Mouse (Mus musculus): ENCODE measurements around the gene Igf1. TPM values are rescaled to one million over a fixed set of nuclear protein-coding genes. Genes with fewer than 3 reads are reported as not detected.
A peak's percentile ranks its signal among the peaks of the same experiment; 100 is the strongest.

The Igf1 gene
- polyA plus RNA-seq, 1 experiment from 2014 or later: 10.4 TPM

GRCm38 (mm10) chr10:87832101-87832500 is 26.0 kb upstream of the Igf1 start:
- Histone ChIP-seq H3K9me3 (ENCODE audit: control insufficient read depth, low read length) (no peaks in the 10 kb centered on the region), H3K4me1 (ENCODE audit: control insufficient read depth, insufficient read depth, low read length) (no peaks in the 10 kb centered on the region), H3K27me3 (ENCODE audit: control insufficient read depth, insufficient read depth, low read length) (no peaks in the 10 kb centered on the region), H3K4me2 (ENCODE audit: low read length) (no peak overlapping the region), H3K4me3 (replicated peaks; ENCODE audit: low read depth, low read length) (no peak overlapping the region), H3K9ac (replicated peaks; ENCODE audit: low read length) (no peak overlapping the region), H3K36me3 (ENCODE audit: control insufficient read depth, insufficient read depth, low read length) (no peaks in the 10 kb centered on the region), H3K27ac (replicated peaks; ENCODE audit: low read depth, low read length) (no peak overlapping the region)
- no peak for ATAC-seq (ENCODE audit: low FRiP score, low TSS enrichment)
- no peak for DNase-seq
- 90% methylated on average over 1 of the region's 1 CpGs for WGBS

- Histone ChIP-seq H3K4me1 (ENCODE audit: control insufficient read depth, insufficient read depth, low read length) (no peaks in the 10 kb centered on the region), H3K9me3 (ENCODE audit: control insufficient read depth, low read length) (no peaks in the 10 kb centered on the region), H3K36me3 (ENCODE audit: control insufficient read depth, insufficient read depth, low read length) (no peaks in the 10 kb centered on the region), H3K27ac (replicated peaks; ENCODE audit: low read depth, low read length) (no peak overlapping the region), H3K27me3 (ENCODE audit: control insufficient read depth, insufficient read depth, low read length) (no peaks in the 10 kb centered on the region), H3K4me2 (ENCODE audit: low read length) (no peak overlapping the region), H3K4me3 (replicated peaks; ENCODE audit: low read depth, low read length) (no peak overlapping the region), H3K9ac (replicated peaks; ENCODE audit: low read length) (no peak overlapping the region)
- no peak for DNase-seq
- no peak for ATAC-seq (ENCODE audit: low FRiP score, low TSS enrichment)
- 97% methylated on average over 1 of the region's 1 CpGs for WGBS
Observed at GRCm38 (mm10) chr10:87839454-87839853, 18.6 kb upstream of the Igf1 start.

- H3K4me3 ChIP-seq (replicated peaks; ENCODE audit: low read depth, low read length): no peak overlapping the region
- 87% methylated on average over 4 of the region's 4 CpGs for WGBS
- H3K9ac ChIP-seq (replicated peaks; ENCODE audit: low read length): no peak overlapping the region
- no peaks in the 10 kb centered on the region for H3K36me3 ChIP-seq (ENCODE audit: control insufficient read depth, insufficient read depth, low read length)
- DNase-seq (no peak), ATAC-seq (ENCODE audit: low FRiP score, low TSS enrichment) (no peak)
- no peak overlapping the region for H3K4me2 ChIP-seq (ENCODE audit: low read length)
- no peaks in the 10 kb centered on the region for H3K27me3 ChIP-seq (ENCODE audit: control insufficient read depth, insufficient read depth, low read length)
- no peaks in the 10 kb centered on the region for H3K4me1 ChIP-seq (ENCODE audit: control insufficient read depth, insufficient read depth, low read length)
- H3K9me3 ChIP-seq (ENCODE audit: control insufficient read depth, low read length): no peaks in the 10 kb centered on the region
- H3K27ac ChIP-seq (replicated peaks; ENCODE audit: low read depth, low read length): no peak overlapping the region
Observed at GRCm38 (mm10) chr10:87842501-87842900, 15.6 kb upstream of the Igf1 start.

- H3K27ac ChIP-seq (replicated peaks; ENCODE audit: low read depth, low read length): no peak overlapping the region
- 64% methylated on average over 8 of the region's 8 CpGs for WGBS
- no peak overlapping the region for H3K4me3 ChIP-seq (replicated peaks; ENCODE audit: low read depth, low read length)
- H3K9me3 ChIP-seq (ENCODE audit: control insufficient read depth, low read length): no peaks in the 10 kb centered on the region
- no peak overlapping the region for H3K4me2 ChIP-seq (ENCODE audit: low read length)
- ATAC-seq (ENCODE audit: low FRiP score, low TSS enrichment) (no peak), DNase-seq (no peak)
- H3K36me3 ChIP-seq (ENCODE audit: control insufficient read depth, insufficient read depth, low read length): no peaks in the 10 kb centered on the region
- H3K4me1 ChIP-seq (ENCODE audit: control insufficient read depth, insufficient read depth, low read length): no peaks in the 10 kb centered on the region
- no peak overlapping the region for H3K9ac ChIP-seq (replicated peaks; ENCODE audit: low read length)
- H3K27me3 ChIP-seq (ENCODE audit: control insufficient read depth, insufficient read depth, low read length): no peaks in the 10 kb centered on the region
Observed at GRCm38 (mm10) chr10:87844917-87845552, 13.0 kb upstream of the Igf1 start.

GRCm38 (mm10) chr10:87847882-87848281 is 10.2 kb upstream of the Igf1 start:
- no peak overlapping the region for H3K4me3 ChIP-seq (replicated peaks; ENCODE audit: low read depth, low read length)
- no peaks in the 10 kb centered on the region for H3K27me3 ChIP-seq (ENCODE audit: control insufficient read depth, insufficient read depth, low read length)
- ATAC-seq (ENCODE audit: low FRiP score, low TSS enrichment) (no peak), DNase-seq (no peak)
- H3K27ac ChIP-seq (replicated peaks; ENCODE audit: low read depth, low read length): no peak overlapping the region
- H3K9me3 ChIP-seq (ENCODE audit: control insufficient read depth, low read length): no peaks in the 10 kb centered on the region
- WGBS: 69% methylated on average over 4 of the region's 4 CpGs
- H3K36me3 ChIP-seq (ENCODE audit: control insufficient read depth, insufficient read depth, low read length): no peaks in the 10 kb centered on the region
- no peak overlapping the region for H3K4me2 ChIP-seq (ENCODE audit: low read length)
- no peaks in the 10 kb centered on the region for H3K4me1 ChIP-seq (ENCODE audit: control insufficient read depth, insufficient read depth, low read length)
- no peak overlapping the region for H3K9ac ChIP-seq (replicated peaks; ENCODE audit: low read length)

GRCm38 (mm10) chr10:87848419-87848818 is 9.6 kb upstream of the Igf1 start:
- WGBS: 72% methylated on average over 2 of the region's 2 CpGs
- Histone ChIP-seq H3K27ac (replicated peaks; ENCODE audit: low read depth, low read length) (no peak overlapping the region), H3K36me3 (ENCODE audit: control insufficient read depth, insufficient read depth, low read length) (no peaks in the 10 kb centered on the region), H3K4me3 (replicated peaks; ENCODE audit: low read depth, low read length) (no peak overlapping the region), H3K9me3 (ENCODE audit: control insufficient read depth, low read length) (no peaks in the 10 kb centered on the region), H3K27me3 (ENCODE audit: control insufficient read depth, insufficient read depth, low read length) (no peaks in the 10 kb centered on the region), H3K4me2 (ENCODE audit: low read length) (no peak overlapping the region), H3K9ac (replicated peaks; ENCODE audit: low read length) (no peak overlapping the region), H3K4me1 (ENCODE audit: control insufficient read depth, insufficient read depth, low read length) (no peaks in the 10 kb centered on the region)
- ATAC-seq (ENCODE audit: low FRiP score, low TSS enrichment): no peak
- DNase-seq: no peak

GRCm38 (mm10) chr10:87851492-87851891 is 6.6 kb upstream of the Igf1 start:
- WGBS: 69% methylated on average over 3 of the region's 3 CpGs
- Histone ChIP-seq H3K4me2 (ENCODE audit: low read length) (no peak overlapping the region), H3K27ac (replicated peaks; ENCODE audit: low read depth, low read length) (no peak overlapping the region), H3K4me1 (ENCODE audit: control insufficient read depth, insufficient read depth, low read length) (no peaks in the 10 kb centered on the region), H3K36me3 (ENCODE audit: control insufficient read depth, insufficient read depth, low read length) (no peaks in the 10 kb centered on the region), H3K9me3 (ENCODE audit: control insufficient read depth, low read length) (no peaks in the 10 kb centered on the region), H3K9ac (replicated peaks; ENCODE audit: low read length) (no peak overlapping the region), H3K27me3 (ENCODE audit: control insufficient read depth, insufficient read depth, low read length) (no peaks in the 10 kb centered on the region), H3K4me3 (replicated peaks; ENCODE audit: low read depth, low read length) (no peak overlapping the region)
- DNase-seq (no peak), ATAC-seq (ENCODE audit: low FRiP score, low TSS enrichment) (no peak)

- 2% methylated on average over 5 of the region's 5 CpGs for WGBS
- no peaks in the 10 kb centered on the region for H3K27me3 ChIP-seq (ENCODE audit: control insufficient read depth, insufficient read depth, low read length)
- peaks cover 11% of the 10 kb centered on the region; the same call in 1 of the 2 replicates for H3K4me1 ChIP-seq (ENCODE audit: control insufficient read depth, insufficient read depth, low read length)
Observed at GRCm38 (mm10) chr10:87854408-87854807, 3.7 kb upstream of the Igf1 start.

GRCm38 (mm10) chr10:87855423-87856122 is 2.5 kb upstream of the Igf1 start:
- no peak overlapping the region for H3K4me3 ChIP-seq (replicated peaks; ENCODE audit: low read depth, low read length)
- ATAC-seq (ENCODE audit: low FRiP score, low TSS enrichment) (no peak), DNase-seq (no peak)
- no peaks in the 10 kb centered on the region for H3K27me3 ChIP-seq (ENCODE audit: control insufficient read depth, insufficient read depth, low read length)
- H3K9me3 ChIP-seq (ENCODE audit: control insufficient read depth, low read length): no peaks in the 10 kb centered on the region
- H3K36me3 ChIP-seq (ENCODE audit: control insufficient read depth, insufficient read depth, low read length): no peaks in the 10 kb centered on the region
- H3K9ac ChIP-seq (replicated peaks; ENCODE audit: low read length): no peak overlapping the region
- no peak overlapping the region for H3K27ac ChIP-seq (replicated peaks; ENCODE audit: low read depth, low read length)
- peaks cover 18% of the 10 kb centered on the region for H3K4me1 ChIP-seq (ENCODE audit: control insufficient read depth, insufficient read depth, low read length)
- WGBS: 82% methylated on average over 13 of the region's 13 CpGs
- no peak overlapping the region for H3K4me2 ChIP-seq (ENCODE audit: low read length)

More at GRCm38 (mm10) chr10:87854408-87854807, 3.7 kb upstream of the Igf1 start:
- H3K36me3 ChIP-seq (ENCODE audit: control insufficient read depth, insufficient read depth, low read length): no peaks in the 10 kb centered on the region
- ATAC-seq (ENCODE audit: low FRiP score, low TSS enrichment) (no peak), DNase-seq (peak; percentile 80)
- no peaks in the 10 kb centered on the region for H3K9me3 ChIP-seq (ENCODE audit: control insufficient read depth, low read length)
- H3K9ac ChIP-seq (replicated peaks; ENCODE audit: low read length): no peak overlapping the region
- no peak overlapping the region for H3K4me2 ChIP-seq (ENCODE audit: low read length)
- no peak overlapping the region for H3K27ac ChIP-seq (replicated peaks; ENCODE audit: low read depth, low read length)
- H3K4me3 ChIP-seq (replicated peaks; ENCODE audit: low read depth, low read length): no peak overlapping the region
